Mouse (Mus musculus) yolk sac, embryonic 10.5 days (tissue): ENCODE measurements at regions not wholly inside any gene's neighbourhood (a gene's known extent, or its start where the extent isn't known, plus 50 kb on each side); places are given as distances from the start of the nearest gene placed in this dataset.
A peak's percentile ranks its signal among the peaks of the same experiment; 100 is the strongest.

Source experiments
- DNase-seq: peaks from one replicate; pipeline ENCODE4 v3.0.0-alpha.2; 2017; ENCODE audit warnings: low spot score

DNA sequence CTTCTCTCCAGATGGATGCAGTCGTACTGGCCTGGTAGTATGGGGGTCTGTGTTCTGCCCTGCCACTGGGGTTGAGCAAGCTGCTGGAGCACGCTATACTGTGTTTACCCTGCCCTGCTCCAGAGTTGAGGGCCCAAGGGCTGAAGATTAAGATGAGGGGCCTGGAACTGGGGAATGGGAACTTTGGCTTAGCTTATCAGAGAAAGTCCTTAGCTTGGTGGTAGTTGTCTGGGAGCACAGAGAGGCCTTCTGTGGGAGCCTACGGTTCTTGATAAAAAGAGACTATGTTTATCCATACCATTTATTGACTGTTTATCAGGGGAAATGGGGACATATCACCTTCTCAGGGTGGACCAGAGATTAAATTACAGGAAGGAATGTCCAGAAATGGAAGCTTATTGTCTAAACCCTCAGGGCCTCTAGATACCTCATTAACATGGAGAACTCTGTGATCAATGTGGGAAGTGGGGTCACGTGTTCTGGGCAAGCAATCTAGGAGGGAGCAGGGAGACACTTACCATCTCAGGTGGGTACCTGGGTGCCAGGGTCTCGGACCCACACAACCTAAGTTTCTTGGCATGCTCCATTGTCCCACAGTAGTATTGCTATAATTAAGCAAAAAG, 58.7 kb downstream of the Mycn start:
- no peak for DNase-seq

DNA sequence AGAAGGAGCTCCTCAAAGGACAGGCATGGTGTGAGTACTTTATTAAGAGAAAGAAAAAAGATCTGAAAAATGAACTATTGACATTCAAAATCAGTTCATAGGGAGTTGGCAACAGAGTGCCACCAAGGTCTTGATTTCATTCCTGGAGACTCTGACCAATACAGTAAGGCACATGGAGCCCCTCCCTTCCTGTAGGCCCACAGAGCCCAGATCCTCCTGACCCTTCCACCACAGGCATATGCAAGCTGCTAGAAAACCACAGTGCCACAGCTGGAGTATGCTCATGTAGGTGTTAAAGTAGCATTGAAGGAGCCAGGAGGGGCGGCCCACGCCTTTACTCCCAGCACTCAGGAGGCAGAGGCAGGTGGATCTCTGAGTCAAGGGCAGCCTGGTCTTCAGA, 63.7 kb downstream of the Mycn start:
- DNase-seq: no peak

DNA sequence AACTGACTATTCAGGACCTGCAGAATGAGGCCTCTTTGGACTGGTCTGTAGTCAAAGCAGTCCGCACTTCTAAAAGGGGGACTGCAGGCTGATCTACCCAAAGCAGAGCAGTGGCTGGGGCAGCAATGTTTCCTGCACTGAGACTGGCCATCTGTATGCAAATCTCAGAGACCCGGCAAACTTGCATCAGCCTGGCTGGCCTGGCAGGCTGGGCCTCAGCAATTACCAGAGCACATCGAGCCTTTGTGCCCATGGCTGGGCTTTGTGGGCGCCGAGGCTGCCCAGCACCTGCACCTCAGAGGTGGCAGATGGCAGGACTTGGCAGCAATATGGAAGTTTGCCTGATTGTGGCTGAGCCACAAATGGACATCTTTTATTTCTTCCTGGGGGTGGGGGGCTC, 64.2 kb downstream of the Mycn start:
- DNase-seq: no peak

DNA sequence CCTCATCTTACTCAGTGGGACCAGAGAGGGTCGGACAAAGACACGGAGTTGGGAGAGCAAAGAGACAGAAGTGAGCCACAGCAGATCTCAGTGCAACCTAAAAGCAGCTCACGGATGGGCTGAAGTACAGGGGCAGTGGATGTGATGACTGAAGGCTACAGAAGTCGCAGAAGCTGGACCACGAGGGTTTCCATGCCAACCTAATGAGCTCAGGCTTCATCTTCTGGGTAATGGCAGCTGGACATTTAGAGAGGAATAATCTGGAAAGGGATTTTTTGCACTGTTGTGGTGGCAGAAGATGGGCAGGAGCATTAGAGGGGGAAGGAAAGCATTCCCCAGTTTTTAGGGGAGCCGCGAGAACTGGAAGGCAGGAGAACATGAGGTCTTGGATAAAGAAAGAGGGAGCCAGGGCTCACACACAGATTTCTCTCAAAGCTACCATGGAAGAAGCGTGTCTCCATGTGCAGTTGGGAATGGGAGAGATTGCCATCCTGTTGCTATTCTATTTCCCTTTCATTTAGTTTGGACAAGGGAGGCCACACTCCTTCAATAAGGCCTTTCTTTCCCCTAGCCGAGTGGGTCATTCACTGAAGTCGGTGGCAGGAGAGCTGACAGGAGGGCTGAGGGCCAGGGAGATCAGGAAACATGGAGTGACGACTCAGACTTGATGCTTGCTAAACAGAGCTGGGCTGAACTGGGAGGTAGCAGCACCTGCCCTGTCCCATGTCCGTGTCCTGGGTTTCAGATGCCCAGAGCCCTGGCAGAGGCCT, 65.6 kb downstream of the Mycn start:
- no peak for DNase-seq

DNA sequence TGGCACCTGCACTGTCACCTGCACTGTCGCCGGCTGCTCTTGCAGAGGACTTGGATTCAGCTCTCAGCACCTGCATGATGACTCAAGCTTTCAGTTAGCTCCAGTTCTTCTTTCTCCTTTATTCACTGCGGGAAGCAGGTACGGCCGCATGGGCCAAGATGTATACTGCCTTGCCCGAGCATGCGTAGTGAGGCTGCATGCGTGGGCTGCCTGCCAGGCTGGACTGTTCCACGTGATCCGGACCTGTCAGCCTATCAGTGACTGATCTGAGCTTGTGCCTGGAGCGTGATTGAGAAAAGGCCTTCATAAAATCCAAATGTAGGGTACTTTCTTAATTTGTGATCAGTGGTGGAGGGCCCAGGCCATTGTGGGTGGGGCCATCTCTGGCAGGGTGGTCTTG, 68.2 kb downstream of the Mycn start:
- DNase-seq: no peak

DNA sequence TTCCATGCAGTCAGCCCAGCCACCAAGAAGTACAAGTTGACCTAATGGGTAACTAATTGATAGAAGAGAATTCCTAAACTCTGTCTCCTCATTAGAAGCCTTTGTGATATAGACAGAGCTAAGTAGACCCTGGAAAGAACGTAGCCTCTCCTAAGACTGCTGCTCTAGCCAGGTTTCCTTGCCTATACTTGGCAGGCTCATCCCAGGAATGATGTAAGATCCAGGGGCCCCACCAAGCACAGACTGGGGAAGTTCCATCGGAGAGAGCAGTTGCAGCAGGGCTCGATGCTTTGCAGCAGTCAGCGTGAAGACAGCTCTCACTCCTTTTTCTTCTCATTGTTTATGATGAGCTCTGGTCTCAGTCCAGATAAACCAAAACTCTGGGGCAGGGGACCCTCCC, 68.7 kb downstream of the Mycn start:
- DNase-seq: no peak

DNA sequence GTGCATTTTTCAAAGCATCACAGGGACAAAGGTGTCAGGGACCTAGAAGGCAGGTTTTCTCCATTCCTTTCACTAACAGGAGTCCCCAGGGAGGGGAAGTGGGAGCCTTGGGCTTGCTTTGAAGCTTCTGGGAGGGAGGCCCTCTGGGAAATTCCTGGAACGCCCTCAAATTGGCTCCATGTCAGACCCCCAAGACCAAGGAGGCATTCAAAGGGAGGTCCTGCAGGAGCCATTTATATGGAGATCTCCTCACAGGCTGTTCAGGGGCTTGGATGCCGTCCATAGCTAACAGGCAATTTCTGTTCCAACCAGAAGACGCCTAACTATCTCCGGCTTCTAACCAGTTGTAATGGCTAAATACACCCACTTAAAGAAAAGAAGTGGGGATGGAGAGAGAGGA, 70.4 kb downstream of the Mycn start:
- no peak for DNase-seq

DNA sequence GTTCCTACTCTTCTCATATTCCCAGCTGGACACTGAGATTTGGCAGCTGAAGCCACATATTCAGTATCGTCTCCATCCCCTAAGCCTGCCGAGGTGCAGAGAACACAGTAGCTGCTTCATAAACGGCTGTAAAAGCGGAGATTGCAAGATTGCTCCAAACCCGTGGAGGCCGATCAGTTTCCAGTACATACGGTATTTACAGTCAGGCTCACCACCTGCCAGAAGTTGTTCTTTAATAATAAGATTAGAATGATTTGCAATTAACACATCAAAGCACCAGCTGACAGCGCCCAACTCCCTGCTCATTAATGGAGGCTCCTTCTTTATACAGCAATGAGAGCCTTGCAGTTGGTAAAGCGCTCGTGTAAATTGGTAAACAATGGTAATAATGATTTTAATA, 75.1 kb downstream of the Mycn start:
- DNase-seq: no peak

DNA sequence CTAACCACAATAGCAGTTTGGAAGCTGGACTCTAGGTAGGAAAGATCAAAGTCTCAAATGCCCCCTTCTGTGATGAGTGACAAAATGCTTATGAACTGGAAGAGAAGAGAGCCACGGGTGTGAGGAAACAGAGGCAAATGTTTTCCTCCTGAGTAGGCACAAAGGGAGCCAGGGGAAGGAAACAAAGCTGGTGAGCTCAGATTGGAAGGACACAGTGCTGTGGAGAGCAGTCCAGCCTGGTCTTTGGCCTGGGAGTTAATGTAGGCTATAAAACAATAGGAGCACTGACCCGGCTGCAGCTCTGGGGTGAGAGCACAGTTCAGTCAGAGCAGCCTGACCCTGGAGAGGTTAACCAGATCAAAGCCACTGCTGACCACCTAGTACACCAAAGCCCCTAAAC, 91.0 kb downstream of the Mycn start:
- no peak for DNase-seq

DNA sequence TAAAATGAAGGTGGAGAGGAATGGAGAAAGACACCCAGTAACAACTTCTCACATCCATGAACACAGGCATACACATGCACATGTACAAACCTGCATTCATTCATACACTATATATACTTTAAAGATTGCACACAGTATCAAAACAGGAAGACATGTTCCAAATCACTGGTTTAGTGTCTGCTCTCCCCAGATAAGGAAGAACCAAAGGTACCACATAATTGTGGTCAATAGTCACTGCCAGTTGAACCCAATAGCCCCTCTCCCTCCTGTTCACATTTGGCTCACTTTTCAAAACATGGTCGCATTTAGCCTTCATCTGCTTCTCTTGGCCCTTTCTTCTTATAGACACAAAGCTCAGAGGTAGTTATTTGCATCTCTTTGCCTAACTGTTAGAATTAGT, 95.0 kb downstream of the Mycn start:
- no peak for DNase-seq

DNA sequence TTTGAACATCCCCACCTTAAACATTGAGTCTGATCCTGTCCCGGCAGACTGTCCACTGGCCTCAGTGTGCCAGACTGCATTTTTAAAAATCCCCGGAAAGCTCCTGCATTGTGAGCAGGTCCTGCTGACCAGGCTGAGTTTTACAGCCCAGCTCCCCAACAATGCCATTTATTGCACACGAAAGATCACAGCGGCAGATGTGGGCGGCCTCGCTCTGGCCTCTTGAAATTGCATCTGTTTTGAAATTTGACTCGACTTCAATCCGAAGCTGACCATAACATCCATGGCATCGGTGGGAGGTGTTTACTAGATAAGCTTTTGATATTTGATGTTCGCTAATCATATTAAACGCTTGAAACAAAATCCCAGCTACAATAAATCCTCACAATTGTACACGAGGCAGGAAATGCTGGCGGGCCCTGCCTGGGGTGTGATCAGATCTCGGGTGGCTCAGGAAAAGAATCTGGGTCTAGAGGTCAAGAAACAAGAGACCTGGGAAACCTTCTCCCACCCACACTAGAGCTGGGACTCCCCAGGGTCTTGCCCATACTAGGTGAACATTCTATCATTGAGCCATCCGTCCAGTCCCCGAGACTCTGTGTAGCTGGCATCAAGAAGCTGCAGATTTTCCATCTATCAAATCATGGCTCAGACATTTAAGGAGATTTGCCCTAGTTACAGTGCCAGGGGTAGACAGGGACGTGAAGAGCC, 99.3 kb downstream of the Mycn start:
- no peak for DNase-seq

DNA sequence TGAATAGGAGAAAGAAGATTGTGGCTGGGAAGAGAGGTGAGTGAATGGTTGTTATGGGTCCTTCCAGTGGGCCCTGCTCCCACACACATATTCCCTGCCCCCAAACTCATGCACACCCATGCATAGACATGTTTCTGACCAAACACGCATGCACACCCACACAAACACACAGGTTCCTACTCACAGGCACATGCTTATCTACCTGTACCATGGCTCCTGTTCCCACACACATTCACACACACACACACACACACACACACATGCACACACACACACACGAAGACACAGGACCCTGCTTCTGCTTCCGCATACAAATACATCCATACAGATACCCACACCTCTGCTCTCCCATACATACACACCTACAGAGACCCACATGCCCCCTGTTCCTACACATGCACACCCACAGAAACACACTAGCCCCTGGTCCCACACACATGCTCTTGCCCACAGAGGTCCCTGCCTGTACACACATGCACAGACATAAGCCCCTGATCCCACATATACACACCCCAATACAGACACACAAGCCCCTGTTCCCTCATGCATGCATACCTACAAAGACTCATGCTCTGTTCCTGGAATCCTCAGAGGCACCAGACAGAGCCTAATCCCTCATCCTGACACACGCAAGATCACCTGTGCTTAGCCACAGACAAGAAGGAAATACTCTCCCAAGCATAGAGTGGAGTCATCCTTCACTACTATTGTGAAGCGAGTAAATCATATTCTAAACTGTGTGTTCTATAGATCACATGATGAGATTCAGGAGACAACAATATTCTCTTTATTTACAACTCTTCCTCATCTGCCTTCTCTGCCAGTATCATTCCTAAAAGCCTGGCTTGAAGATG, 100.1 kb downstream of the Mycn start:
- DNase-seq: no peak

DNA sequence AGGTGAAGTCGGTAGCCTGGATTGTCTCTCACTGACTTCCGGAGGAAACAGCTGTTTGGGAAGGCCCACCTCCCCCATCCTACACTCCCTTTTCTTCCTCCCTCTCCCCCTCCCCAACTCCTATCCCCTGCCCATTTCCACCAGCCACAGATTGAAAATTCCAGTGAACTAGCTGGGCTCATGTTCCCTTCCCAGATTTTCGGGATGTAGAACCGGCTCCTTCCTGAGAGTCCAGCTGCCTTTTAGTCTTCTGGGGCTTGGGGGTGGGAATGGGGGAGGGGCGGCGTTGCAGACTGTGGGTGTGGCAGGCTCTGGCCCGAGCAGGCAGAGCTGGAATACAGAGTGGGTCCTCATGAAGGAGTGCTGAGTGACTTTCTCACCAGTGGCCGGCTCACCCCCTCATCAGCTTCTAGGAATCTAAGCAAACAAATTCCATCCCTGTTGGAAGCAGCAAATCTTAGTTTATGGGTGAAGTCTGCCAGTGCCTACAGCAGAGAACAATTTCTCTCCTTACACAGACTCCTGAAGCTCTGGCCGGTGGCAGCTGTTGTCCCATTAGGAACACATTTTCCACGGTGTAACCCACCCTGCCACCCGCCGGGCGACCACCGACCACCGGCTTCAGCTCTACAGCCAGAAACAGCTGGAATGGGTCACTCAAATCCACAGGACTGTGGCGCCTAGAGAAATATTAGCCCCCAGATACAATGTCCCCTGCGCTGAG, 100.9 kb downstream of the Mycn start:
- peak; percentile 46 for DNase-seq

DNA sequence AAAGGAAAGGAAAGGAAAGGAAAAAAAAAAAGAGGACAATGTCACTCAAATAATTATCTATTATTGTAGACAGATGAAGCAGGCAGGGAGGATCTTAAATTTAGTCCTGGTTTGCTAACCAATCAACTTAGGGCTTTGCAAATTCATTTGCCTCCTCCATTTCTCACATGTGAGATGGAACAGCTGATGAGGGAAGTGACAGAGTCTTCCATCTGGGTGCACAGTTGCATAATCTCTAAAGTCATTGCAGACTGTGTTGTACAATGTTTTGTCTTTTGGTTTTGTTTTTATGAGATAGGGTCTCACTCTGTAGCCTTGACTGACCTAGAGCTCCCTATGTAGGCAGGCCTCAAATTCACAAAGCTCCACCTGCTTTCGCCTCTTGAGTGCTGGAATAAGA, 103.9 kb downstream of the Mycn start:
- no peak for DNase-seq

DNA sequence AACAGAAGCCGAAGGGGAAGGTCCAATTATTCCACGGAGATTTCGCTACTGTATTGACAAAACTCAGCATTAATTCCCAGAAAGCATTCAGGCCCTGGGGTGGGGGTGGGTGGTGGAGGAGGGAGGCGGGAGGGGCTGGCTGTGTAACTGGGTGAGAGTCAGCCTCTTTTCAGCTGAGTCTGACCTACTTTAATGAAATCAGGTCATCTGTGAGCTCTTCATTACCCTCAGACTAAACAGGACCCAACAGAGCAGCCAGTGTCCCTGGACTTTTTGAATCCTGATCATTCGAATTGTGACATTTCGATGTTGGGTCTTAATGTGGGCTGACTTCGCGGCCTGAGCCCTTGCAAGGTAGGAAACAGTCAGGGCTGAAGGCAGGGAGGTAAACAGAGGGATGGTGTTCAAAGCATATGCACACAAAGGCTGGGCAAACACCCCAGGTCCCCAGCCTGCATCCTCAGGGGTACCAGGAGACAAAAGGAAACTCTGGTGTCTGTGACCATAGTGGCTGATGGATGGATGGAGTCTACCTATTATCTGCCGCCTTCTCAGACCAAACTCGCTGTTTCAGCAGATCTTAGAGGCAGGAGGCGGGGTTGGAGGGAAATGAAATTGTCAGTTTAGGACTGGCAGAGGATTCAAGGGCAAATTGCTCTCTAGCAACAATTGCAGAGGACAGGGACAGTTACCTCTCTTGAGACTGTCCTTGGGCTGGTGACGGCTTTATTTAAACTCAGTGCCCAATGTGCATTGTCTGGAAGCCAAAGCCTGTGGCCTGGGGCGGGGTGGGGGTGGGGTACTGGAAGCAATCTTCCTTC, 113.7 kb downstream of the Mycn start:
- no peak for DNase-seq

DNA sequence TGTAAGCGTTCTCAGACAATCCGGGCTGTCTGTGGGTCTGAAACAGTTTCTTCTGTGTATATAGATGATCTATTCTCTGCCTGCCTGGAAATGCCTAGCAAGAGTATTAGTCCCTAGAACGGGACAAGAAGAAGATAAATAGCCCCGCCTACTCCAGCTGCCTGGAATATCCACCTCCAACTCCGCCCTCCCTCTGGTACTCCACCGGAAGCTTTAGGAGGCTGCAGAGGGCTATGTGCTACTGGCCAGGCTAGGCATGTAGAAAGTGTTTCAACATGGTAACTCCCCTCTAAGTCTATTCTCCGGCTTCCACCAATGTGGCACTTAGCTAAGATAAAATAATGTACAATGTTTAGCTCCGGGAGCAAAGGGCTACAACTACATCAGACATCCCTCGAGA, 114.3 kb downstream of the Mycn start:
- no peak for DNase-seq

DNA sequence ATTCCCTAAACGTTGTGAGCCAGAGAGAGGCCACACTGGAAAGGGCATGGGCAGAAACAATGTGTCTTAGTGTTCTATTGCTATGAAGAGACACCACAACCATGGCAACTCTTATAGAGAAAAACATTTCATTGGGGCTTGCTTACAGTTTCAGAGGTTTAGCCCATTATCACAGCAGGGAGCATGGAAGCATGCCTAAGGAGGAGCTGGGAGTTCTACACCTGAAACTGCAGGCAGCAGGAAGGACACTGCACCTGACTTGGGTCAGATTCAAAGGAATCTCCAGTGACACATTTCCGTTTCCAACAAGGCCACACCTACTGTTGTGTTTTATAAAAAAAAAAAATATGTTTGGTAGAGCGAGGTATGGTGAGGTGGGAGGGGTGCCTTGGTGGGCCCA, 115.3 kb downstream of the Mycn start:
- no peak for DNase-seq

DNA sequence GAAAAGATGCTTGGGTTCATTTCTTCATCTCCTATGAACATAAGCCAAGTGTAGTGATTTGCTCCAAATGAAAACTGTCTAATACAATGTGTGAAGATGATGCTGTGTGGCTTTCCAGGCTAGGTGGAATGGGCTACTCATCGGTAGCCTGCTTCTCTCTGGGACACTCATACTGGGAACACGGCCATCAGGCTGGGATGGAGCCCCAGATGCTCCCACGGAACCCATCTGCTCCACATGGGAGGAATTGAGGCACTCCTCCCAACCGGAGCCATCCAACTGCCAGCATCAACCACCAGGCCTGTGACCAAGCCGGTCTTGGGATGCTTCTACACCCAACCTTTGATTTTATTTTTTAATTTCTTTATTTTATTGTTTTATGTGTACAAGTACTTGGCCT, 115.9 kb downstream of the Mycn start:
- DNase-seq: no peak

DNA sequence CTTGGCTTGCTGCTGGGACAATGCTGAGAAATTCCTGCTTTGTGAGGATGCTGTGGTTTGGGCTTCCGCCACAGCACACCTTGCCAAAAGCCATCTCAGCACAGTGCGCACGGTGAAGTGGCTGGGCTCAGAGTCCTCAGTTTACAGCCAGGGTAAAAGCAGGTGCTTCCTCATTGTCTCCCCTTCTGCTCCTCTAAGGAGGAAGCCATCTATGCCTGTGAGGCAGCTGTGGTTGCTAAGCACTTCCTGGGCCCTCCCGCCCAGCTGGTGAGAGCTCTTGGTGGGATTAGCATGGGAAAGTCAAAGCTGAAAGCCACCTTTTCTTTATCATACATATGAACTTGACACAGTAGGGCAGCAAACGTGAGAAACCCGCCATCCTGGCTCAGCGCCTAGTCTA, 120.2 kb downstream of the Mycn start:
- no peak for DNase-seq

DNA sequence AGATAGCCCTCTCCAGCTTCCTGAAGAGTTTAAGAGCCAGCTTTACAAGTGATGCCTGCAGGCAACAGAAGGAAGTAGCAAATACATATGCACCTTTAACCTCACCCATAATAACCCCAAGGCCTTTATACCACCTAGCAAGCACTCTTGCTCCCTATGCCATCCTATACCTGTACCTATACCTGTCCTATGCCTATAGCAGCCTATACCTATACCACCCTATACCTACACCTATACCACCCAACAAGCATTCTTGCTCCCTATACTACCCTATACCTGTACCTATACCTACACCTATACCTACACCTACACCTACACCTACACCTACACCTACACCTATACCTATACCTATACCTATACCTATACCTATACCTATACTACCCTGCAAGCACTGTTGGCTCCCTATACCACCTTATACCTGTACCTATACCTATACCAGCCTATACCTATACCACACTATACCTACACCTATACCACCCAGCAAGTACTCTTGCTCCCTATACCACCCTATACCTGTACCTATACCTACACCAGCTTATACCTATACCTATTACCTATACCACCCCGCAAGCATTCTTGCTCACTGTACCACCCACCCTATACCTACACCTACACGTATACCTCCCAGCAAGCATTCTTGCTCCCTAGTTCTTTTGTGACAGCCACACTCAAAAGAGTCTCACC, 120.9 kb downstream of the Mycn start:
- DNase-seq: no peak
